8 mouse cellular contexts compared by ENCODE assay signal in genomic region chrX:103493351-103494173, GRCm38 (mm10).
DNase-seq lines count a peak whose midpoint lies in the region; ATAC-seq lines count a peak whose summit lies in the region.

No protein-coding gene starts in this region.

- peak; percentile 97 for ATAC-seq in intestine, embryonic 15.5 days

- peak; percentile 78 for DNase-seq in adrenal gland, postnatal 10 days
- peak; percentile 47 for DNase-seq in embryo, embryonic 11.5 days (ENCODE audit: low read depth, low spot score)
- DNase-seq in gastrocnemius, postnatal 36 days = peak; percentile 49 to 53
- DNase-seq in left cerebral cortex, postnatal 4 days = peak; percentile 83
- DNase-seq in midbrain, embryonic 10.5 days (ENCODE audit: low spot score) = peak; percentile 84
- peak; percentile 52 for DNase-seq in right cerebral cortex, postnatal 25 days
- DNase-seq in urinary bladder, postnatal 4 days (ENCODE audit: low spot score in 2 of 2) = peak; percentile 38 to 69

- H3K9me3 ChIP-seq in intestine, embryonic 15.5 days = no peaks in the 10 kb centered on the region
- no peaks in the 10 kb centered on the region for H3K9me3 ChIP-seq in midbrain, embryonic 10.5 days (replicated peaks)

- intact Hi-C loops in gastrocnemius, postnatal 36 days (cut with DNase I) = no loop called here
- intact Hi-C loops in left cerebral cortex, postnatal 4 days (cut with DNase I) = loop anchor here (2.0 to 10.0 kb wide), 4 partner anchors 33 to 129 kb away; no protein-coding TSS in a partner anchor

- H3K4me3 ChIP-seq in intestine, embryonic 15.5 days (replicated peaks) = peak overlapping the region; percentile 54
- peak overlapping the region; percentile 64 for H3K4me3 ChIP-seq in midbrain, embryonic 10.5 days

- no peaks in the 10 kb centered on the region for H3K36me3 ChIP-seq in intestine, embryonic 15.5 days
- H3K36me3 ChIP-seq in midbrain, embryonic 10.5 days = peaks cover 23% of the 10 kb centered on the region

- H3K27ac ChIP-seq in intestine, embryonic 15.5 days = peak overlapping the region; percentile 89
- peak overlapping the region; percentile 98 for H3K27ac ChIP-seq in midbrain, embryonic 10.5 days (replicated peaks)

- H3K4me2 ChIP-seq in intestine, embryonic 15.5 days (replicated peaks) = peak overlapping the region; percentile 51

- peak overlapping the region; percentile 69 for H3K9ac ChIP-seq in intestine, embryonic 15.5 days

- under 1% methylated on average over 54 of the region's 55 CpGs for WGBS in intestine, embryonic 15.5 days
- under 1% methylated on average over 46 of the region's 55 CpGs for WGBS in midbrain, embryonic 10.5 days

- H3K4me1 ChIP-seq in intestine, embryonic 15.5 days (replicated peaks) = no peaks in the 10 kb centered on the region
- H3K4me1 ChIP-seq in midbrain, embryonic 10.5 days = peaks cover 24% of the 10 kb centered on the region

- no peaks in the 10 kb centered on the region for H3K27me3 ChIP-seq in intestine, embryonic 15.5 days (replicated peaks)
- H3K27me3 ChIP-seq in midbrain, embryonic 10.5 days (ENCODE audit: low read depth, poor library complexity, severe bottlenecking) = no peaks in the 10 kb centered on the region

Comparison
In these comparisons a context has a peak if more than half of its experiments do, and no peak if none do; other contexts are left out.
1. Peak in every context shown above with its lines: DNase-seq, ATAC-seq, H3K4me3 ChIP-seq and H3K27ac ChIP-seq.